Mouse (Mus musculus) embryonic fibroblast, embryonic 13.5 days (primary cell): ENCODE results near the gene Tm9sf4.

Experiments used
- CTCF ChIP-seq: IDR thresholded peaks from 2 replicates; pipeline ENCODE4 v1.5.1; 2011; ENCODE audit warnings: mild to moderate bottlenecking, control low read depth, low read length, moderate library complexity, borderline replicate concordance; ENCODE audit not compliant: insufficient read depth
- POLR2A ChIP-seq: IDR thresholded peaks from 2 replicates; pipeline ENCODE4 v1.6.1; 2011; ENCODE audit warnings: low read depth, mild to moderate bottlenecking, control low read depth, low read length, moderate library complexity

GRCm38 (mm10) chr2:153153033-153153450 is 8.1 kb upstream of the Tm9sf4 start:
- TF ChIP-seq POLR2A (no peak), CTCF (no peak)
